Mouse (Mus musculus): ENCODE measurements around the gene Rpain. TPM values are rescaled to one million over a fixed set of nuclear protein-coding genes. Genes with fewer than 3 reads are reported as not detected.

Rpain gene
- 65.7 and 67.8 TPM in 2 replicates for polyA plus RNA-seq (2014; fragmentation: Nextera tagmentation; extraction: Ambion mirVana)

DNA sequence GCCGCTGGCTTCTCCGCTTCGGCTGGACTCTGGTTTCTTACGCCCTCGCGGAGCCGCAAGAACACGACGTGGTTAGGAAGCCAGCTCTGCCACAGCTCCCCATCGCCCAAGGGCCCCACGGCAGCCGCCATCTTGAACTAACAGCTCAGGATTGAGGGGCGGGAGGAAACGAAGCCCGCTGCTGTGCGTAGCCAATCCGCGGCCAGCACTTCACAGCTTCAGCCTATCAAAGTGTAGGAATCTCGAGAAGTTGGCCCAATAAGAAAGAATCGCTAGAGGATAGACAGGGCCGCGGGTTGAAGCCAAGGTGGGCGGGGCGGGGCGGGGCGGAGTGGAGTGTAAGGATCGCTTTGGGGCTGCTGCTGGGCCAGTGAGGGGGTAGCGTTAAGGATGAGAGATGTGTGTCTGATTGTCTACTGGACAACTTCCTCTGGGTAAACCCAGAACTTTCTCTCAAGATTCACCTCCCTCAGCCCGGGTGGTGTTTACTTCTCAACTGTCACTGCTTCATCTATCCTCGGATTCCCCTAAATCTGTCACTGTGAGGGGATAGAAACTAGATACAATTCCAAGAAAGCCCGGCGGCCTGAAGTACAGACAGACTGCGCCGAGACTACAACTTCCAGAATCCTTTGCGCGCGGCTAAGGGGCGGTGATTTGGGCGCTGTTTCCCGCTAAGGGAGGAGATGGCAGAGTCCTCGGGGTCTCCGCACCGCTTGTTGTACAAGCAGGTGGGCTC lies at the start of gene Rpain, which contains the start of gene Nup88:
TSS of gene Rpain (plus strand) at position 393 of the 739 bp plus-strand sequence.
TSS of gene Nup88 (minus strand) at position 153 of the 739 bp plus-strand sequence.
- H3K27me3 ChIP-seq (ENCODE audit: control insufficient read depth, insufficient read depth, low read length) = no peaks in the 10 kb centered on the region
- H3K4me1 ChIP-seq (replicated peaks; ENCODE audit: control insufficient read depth, insufficient read depth, low read length) = peaks cover 12% of the 10 kb centered on the region
- 0% methylated on average over 43 of the region's 43 CpGs for WGBS

DNA sequence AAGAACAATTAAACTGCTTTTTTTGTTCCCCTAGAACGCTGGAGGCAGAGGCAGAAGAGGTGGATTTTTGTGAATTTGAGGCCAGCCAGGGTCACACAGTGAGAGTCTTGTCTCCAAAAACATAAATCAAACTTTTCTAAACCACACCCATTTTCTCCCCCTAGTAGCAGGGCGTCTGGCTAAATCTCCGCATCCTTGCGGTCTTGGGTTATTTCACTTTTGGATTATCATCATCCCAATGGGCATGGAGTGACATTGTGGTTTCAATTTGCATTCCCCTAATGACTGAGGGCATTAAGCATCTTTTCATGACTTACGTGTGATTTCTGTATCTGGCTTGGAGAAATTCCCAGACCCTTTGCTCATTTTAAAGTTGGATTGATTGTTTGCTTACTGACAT lies 38.6 kb upstream of the Rpain start:
- no peak overlapping the region for H3K27ac ChIP-seq
- H3K9me3 ChIP-seq (ENCODE audit: control insufficient read depth, low read length) = no peaks in the 10 kb centered on the region
- H3K9ac ChIP-seq = no peak overlapping the region
- H3K4me1 ChIP-seq (replicated peaks; ENCODE audit: control insufficient read depth, insufficient read depth, low read length) = no peaks in the 10 kb centered on the region
- H3K36me3 ChIP-seq (replicated peaks; ENCODE audit: control insufficient read depth, insufficient read depth) = peaks cover 74% of the 10 kb centered on the region
- H3K4me2 ChIP-seq (replicated peaks) = no peak overlapping the region
- H3K4me3 ChIP-seq (replicated peaks; ENCODE audit: low read length) = no peak overlapping the region
- no peaks in the 10 kb centered on the region for H3K27me3 ChIP-seq (ENCODE audit: control insufficient read depth, insufficient read depth, low read length)
- ATAC-seq (ENCODE audit: low FRiP score) (no peak), DNase-seq (ENCODE audit: low spot score) (no peak)
- 84% methylated on average over 5 of the region's 5 CpGs for WGBS

More for the DNA sequence above, at the start of gene Rpain, which contains the start of gene Nup88:
- Histone ChIP-seq H3K9me3 (ENCODE audit: control insufficient read depth, low read length) (no peaks in the 10 kb centered on the region), H3K4me3 (replicated peaks; ENCODE audit: low read length) (peak within 1 kb of the TSS; percentile 80), H3K27ac (peak within 1 kb of the TSS; percentile 91), H3K9ac (peak within 1 kb of the TSS; percentile 87), H3K4me2 (replicated peaks) (peak within 1 kb of the TSS; percentile 87), H3K36me3 (replicated peaks; ENCODE audit: control insufficient read depth, insufficient read depth) (peaks cover 42% of the 10 kb centered on the region)
- ATAC-seq (ENCODE audit: low FRiP score) (peak; percentile 98), DNase-seq (ENCODE audit: low spot score) (peak; percentile 94)

DNA sequence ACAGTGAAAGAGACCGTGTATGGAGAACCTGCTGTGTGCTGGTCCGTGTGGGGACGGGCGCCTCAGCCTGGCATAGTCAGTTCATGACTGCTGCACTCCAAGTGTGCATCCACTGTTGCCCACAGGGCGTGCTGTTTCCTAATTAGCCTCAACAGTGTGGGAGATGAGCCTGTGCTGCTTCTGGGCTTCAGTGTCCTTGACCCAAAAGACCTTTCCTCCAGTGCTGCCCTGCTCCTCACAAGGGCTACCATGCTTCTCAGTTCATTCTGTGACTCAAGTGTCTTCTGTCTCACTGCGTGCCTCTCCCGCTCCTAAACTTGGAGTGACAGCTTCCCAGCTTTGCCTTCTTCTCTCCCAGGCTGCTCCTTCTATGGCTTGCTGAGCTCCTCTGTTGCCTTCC lies 34.7 kb upstream of the Rpain start:
- Histone ChIP-seq H3K27ac (no peak overlapping the region), H3K4me1 (replicated peaks; ENCODE audit: control insufficient read depth, insufficient read depth, low read length) (no peaks in the 10 kb centered on the region), H3K27me3 (ENCODE audit: control insufficient read depth, insufficient read depth, low read length) (no peaks in the 10 kb centered on the region), H3K9ac (no peak overlapping the region), H3K4me2 (replicated peaks) (no peak overlapping the region), H3K36me3 (replicated peaks; ENCODE audit: control insufficient read depth, insufficient read depth) (peaks cover 82% of the 10 kb centered on the region), H3K4me3 (replicated peaks; ENCODE audit: low read length) (no peak overlapping the region), H3K9me3 (ENCODE audit: control insufficient read depth, low read length) (no peaks in the 10 kb centered on the region)
- DNase-seq (ENCODE audit: low spot score) (no peak), ATAC-seq (ENCODE audit: low FRiP score) (no peak)
- 92% methylated on average over 7 of the region's 7 CpGs for WGBS

DNA sequence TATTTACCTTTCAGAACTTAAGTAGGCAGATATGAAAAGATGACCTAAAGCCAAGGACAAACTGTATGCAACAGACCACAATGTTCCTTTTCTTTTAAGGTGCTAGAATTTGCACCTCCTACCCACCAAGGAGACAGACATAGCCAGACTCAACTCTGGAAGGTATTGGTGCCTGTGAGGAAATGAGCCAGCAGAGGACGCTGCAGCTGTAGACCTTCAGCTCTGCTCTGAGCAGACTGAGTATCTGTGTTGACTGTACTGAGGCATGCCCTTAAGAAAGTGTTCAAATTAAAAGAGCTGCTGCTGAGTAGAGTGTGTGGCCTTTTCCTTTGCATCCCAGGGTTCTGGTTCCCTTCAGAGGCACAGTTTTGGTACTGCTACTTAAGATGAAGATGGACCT lies 27.4 kb upstream of the Rpain start:
- Histone ChIP-seq H3K36me3 (replicated peaks; ENCODE audit: control insufficient read depth, insufficient read depth) (peaks cover 98% of the 10 kb centered on the region), H3K4me3 (replicated peaks; ENCODE audit: low read length) (no peak overlapping the region), H3K27me3 (ENCODE audit: control insufficient read depth, insufficient read depth, low read length) (no peaks in the 10 kb centered on the region), H3K4me2 (replicated peaks) (no peak overlapping the region), H3K9ac (no peak overlapping the region), H3K9me3 (ENCODE audit: control insufficient read depth, low read length) (no peaks in the 10 kb centered on the region), H3K27ac (no peak overlapping the region), H3K4me1 (replicated peaks; ENCODE audit: control insufficient read depth, insufficient read depth, low read length) (no peaks in the 10 kb centered on the region)
- ATAC-seq (ENCODE audit: low FRiP score) (no peak), DNase-seq (ENCODE audit: low spot score) (no peak)
- 76% methylated on average over 1 of the region's 1 CpGs for WGBS

DNA sequence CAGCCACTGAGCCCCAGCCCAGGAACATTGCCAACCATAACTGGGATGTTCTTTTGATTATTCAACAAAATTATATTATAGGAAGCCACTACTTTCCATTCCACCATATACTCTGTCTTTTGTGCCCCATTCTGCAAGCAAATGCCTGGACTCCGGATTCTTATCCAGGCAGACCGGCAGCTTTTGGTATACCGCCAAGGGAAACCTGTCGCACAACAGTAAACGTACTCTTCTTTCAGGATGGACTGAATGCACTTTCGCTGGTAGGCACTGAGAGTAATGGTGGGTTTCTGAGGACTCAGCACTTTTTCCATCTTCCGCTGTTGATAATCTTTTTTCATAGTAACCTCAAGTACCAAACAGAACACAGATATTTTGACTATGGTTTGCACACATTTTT lies 26.4 kb upstream of the Rpain start:
- ATAC-seq (ENCODE audit: low FRiP score) = no peak
- H3K4me3 ChIP-seq (replicated peaks; ENCODE audit: low read length) = no peak overlapping the region

DNA sequence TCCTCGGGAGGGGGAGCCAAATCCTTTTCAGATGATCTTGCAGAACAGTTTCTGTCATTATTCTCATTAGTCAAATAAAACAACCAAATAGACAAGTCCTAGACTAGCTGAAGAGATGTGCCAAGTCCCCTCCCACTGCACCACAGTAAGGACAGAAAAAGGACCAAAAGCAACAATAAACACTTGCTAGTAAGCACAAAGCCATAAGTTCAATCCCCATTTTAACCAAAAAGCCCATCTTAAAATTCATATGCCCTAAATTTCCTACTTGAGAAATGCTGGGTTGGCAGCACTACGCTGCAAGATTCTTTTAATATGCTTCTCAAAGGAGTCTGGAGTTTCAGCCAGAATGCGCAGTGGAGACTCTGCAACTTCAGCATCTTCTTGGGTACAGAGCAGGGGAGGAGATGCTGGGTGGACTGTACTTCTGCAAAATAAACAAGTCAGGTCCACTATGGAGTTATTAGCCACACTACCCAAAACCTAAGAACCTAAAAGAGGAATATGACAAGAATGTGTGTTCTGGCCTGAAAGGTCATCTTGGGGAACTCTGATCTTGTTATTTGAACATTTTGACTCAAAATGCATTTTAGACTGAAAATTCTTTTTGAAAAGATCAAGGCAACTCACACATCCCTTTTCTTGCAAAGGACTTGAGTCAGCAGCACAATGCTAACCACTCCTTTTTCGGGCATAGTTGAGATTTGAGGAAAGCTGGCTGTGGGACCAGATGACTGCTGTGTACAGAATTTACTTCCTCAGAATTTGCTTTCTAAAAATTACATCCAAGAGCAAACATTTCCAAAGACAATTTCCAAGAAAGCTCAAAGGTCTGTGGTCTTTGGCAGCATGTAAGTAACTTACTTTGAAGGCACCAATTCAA lies 24.8 kb upstream of the Rpain start:
- Histone ChIP-seq H3K9ac (no peak overlapping the region), H3K4me1 (replicated peaks; ENCODE audit: control insufficient read depth, insufficient read depth, low read length) (no peaks in the 10 kb centered on the region), H3K4me3 (replicated peaks; ENCODE audit: low read length) (no peak overlapping the region), H3K9me3 (ENCODE audit: control insufficient read depth, low read length) (no peaks in the 10 kb centered on the region), H3K27ac (no peak overlapping the region), H3K4me2 (replicated peaks) (no peak overlapping the region), H3K27me3 (ENCODE audit: control insufficient read depth, insufficient read depth, low read length) (no peaks in the 10 kb centered on the region), H3K36me3 (replicated peaks; ENCODE audit: control insufficient read depth, insufficient read depth) (peaks cover 97% of the 10 kb centered on the region)
- 94% methylated on average over 4 of the region's 4 CpGs for WGBS
- ATAC-seq (ENCODE audit: low FRiP score) (no peak), DNase-seq (ENCODE audit: low spot score) (no peak)

More for the DNA sequence above, 26.4 kb upstream of the Rpain start:
- Histone ChIP-seq H3K27ac (no peak overlapping the region), H3K27me3 (ENCODE audit: control insufficient read depth, insufficient read depth, low read length) (no peaks in the 10 kb centered on the region), H3K4me2 (replicated peaks) (no peak overlapping the region), H3K4me1 (replicated peaks; ENCODE audit: control insufficient read depth, insufficient read depth, low read length) (no peaks in the 10 kb centered on the region), H3K36me3 (replicated peaks; ENCODE audit: control insufficient read depth, insufficient read depth) (peaks cover 97% of the 10 kb centered on the region), H3K9me3 (ENCODE audit: control insufficient read depth, low read length) (no peaks in the 10 kb centered on the region), H3K9ac (no peak overlapping the region)
- DNase-seq (ENCODE audit: low spot score) = no peak
- WGBS = 93% methylated on average over 7 of the region's 7 CpGs

DNA sequence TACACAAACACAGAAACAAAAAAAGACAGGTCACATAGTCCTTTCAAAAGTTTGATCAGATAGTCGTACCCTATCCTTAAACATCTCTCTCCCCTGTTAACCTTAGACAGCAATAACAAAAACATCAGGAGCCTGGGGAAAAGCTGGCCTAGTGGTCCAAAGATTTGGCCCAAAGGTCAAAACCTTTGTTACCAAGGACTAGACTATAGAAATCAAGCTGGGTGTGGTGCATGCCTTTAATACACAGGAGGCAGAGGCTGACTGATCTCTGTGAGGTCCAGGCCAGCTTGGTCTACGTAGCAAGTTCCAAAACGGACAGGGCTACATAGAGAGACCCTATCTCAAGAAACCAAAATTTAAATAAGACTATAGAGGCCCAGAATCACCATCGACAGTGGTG lies 15.3 kb upstream of the Rpain start:
- no peaks in the 10 kb centered on the region for H3K27me3 ChIP-seq (ENCODE audit: control insufficient read depth, insufficient read depth, low read length)
- H3K4me1 ChIP-seq (replicated peaks; ENCODE audit: control insufficient read depth, insufficient read depth, low read length) = no peaks in the 10 kb centered on the region
- DNase-seq (ENCODE audit: low spot score) (no peak), ATAC-seq (ENCODE audit: low FRiP score) (no peak)
- H3K9me3 ChIP-seq (ENCODE audit: control insufficient read depth, low read length) = no peaks in the 10 kb centered on the region
- no peak overlapping the region for H3K27ac ChIP-seq
- 89% methylated on average over 4 of the region's 4 CpGs for WGBS
- no peak overlapping the region for H3K4me3 ChIP-seq (replicated peaks; ENCODE audit: low read length)
- H3K9ac ChIP-seq = no peak overlapping the region
- peaks cover 97% of the 10 kb centered on the region for H3K36me3 ChIP-seq (replicated peaks; ENCODE audit: control insufficient read depth, insufficient read depth)
- H3K4me2 ChIP-seq (replicated peaks) = no peak overlapping the region

DNA sequence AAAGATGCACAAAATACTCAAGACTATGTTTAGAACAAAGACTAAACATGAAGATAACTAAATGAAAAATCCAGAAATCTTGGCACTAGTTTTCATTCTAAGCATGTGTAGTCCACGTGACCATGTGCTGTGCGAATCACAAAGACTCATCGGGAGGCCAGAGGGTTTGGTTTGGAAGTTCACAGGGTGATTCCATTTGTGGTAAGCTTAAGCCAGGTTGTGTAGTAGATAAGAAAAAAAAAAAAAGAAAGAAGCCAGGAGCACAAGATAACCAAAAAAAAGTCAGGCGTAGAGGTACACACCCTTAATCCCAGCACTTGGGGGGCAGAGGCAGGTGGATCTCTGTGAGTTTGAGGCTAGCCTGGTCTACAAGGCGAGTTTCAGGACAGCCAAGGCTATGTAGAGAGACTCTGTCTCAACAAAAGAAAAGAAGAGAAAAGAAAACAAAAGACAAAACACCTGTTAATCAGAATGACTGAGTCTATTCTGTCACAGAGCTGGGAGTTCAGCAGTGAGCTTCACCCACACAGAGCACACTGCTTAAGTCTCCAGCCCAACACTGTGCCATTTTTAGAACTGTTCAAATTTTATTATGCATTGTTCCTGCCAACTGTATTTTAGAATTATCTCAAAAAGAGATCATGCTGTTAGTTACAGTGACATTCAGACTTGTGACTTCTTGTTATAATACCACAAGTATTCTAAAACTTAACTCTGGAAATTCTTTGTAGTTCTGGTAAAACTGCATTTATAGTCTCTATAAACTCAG lies 9.0 kb upstream of the Rpain start:
- Histone ChIP-seq H3K9ac (no peak overlapping the region), H3K4me2 (replicated peaks) (no peak overlapping the region), H3K4me3 (replicated peaks; ENCODE audit: low read length) (no peak overlapping the region), H3K9me3 (ENCODE audit: control insufficient read depth, low read length) (no peaks in the 10 kb centered on the region), H3K4me1 (replicated peaks; ENCODE audit: control insufficient read depth, insufficient read depth, low read length) (no peaks in the 10 kb centered on the region), H3K36me3 (replicated peaks; ENCODE audit: control insufficient read depth, insufficient read depth) (peaks cover 97% of the 10 kb centered on the region), H3K27me3 (ENCODE audit: control insufficient read depth, insufficient read depth, low read length) (no peaks in the 10 kb centered on the region), H3K27ac (no peak overlapping the region)
- DNase-seq (ENCODE audit: low spot score) (no peak), ATAC-seq (ENCODE audit: low FRiP score) (no peak)
- 96% methylated on average over 5 of the region's 5 CpGs for WGBS
